Mouse (Mus musculus): ENCODE data around the gene Sqstm1.

Sqstm1 gene

DNA sequence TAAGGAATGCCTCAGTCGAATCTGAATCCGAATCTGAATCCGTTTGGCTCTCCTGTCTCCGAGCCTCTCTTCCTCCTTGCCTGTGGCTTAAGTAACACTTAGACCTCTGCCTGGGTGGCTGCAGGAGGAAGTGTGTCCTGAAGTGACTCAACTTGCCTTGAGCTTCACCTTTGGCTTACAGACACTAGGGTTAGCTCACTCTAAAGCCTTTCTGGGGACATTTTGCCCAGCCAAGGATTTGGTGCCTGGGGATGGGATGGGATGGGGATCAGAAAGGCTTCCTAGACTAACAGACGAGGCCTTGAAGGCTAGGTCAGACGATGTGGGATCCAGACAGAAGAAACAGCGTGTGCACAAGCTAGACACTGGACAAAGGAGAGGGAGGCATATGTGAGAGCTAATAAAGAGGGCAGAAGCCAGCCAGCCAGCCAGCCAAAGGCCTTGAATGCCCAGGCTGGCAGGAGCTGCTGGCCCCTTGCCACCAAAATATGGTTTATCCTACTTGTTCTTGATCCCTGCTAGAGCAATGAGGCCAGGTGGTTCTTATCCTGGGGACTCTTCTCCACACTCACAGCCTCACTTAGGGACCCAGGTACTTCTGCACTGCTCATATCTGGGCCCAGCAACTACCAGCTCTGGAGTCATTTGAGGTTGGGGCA is 18.8 kb upstream of the Sqstm1 start:
- peak; percentile 95 for DNase-seq

DNA sequence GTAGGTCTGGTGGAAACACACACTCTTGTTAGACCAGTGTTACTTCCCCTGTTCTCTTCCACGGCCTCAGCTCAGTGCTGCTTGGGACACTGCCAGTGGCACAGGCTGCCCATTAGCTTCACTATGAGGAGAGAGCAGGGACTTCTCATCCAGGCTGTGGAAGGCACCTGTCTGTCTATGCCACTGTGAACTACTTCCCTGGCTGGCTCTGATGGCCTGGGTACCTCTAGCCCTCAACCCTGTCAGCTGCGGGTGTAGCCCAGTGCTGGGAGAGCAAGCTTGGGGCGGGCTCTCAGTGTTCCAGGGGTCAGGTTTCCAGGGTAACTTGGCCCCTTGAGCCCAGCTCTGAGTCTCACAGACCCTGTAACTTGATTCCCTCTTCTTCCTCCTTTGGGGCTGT is 18.1 kb upstream of the Sqstm1 start:
- peak; percentile 80 for DNase-seq

GRCm38 (mm10) chr11:50227736-50228135 is 17.1 kb upstream of the Sqstm1 start:
- peak; percentile 88 for DNase-seq

GRCm38 (mm10) chr11:50227226-50227625 is 16.6 kb upstream of the Sqstm1 start:
- no peak for DNase-seq

DNA sequence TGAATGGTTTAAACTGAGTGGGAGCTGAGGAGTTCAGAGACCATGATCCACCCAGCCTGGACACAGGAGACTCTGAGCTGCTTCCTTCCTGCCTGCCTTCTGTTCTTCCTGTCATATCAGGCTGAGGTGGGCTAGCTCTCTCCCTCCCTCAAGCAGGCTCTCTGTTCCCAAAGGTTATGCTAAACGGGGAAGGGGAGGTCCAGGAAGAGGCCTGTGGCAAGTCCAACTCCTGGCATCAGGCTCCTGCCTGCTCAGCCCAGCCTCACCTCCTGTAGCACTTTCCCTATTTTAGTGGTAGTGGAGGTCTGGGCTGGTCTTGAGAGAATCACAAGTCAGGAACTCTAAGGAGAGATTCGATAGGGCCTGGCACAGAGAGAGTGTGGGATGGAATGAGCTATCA is 15.8 kb upstream of the Sqstm1 start:
- DNase-seq, result peak; percentile 47

- peak; percentile 79 for DNase-seq
Measured at GRCm38 (mm10) chr11:50225611-50226378, 15.2 kb upstream of the Sqstm1 start.

DNA sequence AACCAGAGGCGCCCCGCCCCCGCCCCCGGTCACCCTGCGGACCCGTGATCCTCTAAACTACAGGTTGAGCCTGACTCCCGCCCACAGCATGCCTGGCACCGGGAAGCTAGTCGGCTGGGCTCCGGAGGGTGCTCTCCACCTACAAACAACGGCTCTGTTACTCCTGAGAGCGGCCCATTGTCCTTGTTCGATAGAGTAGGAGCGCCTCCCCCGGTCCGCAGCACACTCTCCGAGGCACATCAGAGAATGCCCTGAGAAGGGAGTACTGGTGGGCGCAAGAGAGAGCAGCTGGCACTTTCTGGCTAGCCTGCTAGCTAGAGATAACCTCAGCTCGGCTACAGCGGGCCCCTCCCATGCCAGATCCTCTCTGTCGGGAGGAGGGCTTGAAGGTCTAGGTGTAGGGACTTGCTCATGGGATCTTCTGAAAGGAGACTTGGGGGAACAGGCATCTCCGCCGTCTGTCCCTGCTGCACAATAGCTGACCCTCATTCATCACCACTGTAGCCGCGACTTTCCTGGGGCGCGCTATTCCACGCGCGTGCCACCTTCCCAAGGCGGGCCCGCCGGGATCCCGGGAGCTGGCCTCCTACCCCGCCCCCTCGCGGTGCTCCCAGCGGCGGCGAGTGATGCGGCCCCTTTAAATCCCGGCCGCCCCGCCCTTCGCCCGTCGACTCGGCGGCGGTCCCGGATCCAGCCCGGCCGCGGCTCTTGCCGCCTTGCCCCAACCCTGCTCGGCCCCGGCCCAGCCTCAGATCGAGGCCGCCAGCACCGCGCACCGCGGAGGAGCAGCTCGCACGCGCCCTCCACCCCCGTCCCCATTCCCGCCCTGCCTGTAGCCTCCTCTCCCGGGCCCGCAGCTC is 14.3 kb upstream of the Sqstm1 start:
- peak; percentile 89 for DNase-seq

DNA sequence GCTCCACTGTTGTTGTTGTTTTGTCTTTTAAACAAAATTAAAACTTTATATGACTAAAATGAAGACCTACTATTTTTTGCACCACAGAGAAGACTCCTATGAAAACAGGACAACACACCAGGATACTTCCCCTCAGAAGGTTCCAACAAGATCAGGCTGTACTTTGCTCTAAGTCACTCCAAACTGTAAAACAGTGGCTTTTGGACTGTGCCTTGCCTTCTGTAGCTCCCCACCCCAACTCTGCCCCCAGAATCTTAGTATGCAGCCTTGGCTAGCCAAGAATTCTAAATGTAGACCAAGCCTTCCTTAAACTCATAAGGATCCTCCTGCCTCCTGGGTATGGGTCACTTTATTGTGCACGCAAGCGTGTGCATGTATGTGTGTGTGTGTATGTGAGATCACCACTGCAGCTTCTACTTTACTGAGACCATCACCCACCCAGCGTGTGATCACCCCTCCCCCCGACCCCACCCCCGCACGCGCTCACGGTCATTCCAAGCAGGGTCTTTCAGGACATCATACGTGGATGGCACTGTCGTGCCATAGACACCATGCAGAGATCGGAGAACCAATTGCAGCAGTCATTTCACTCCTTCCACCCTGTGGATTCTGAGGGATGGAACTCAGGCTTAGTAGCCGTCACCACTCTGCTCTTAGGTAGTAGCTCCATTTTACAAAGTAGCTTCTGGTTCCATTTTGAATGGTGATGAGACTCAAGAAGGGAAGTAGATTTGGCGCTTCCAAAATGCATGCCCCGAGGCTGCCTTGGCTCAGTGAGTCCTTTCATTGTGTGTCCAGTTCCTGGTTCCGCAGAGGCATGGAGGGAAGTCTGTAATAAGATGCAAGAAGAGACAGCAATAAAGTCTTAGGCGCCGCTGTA is 13.4 kb upstream of the Sqstm1 start:
- peak; percentile 24 for DNase-seq

DNA sequence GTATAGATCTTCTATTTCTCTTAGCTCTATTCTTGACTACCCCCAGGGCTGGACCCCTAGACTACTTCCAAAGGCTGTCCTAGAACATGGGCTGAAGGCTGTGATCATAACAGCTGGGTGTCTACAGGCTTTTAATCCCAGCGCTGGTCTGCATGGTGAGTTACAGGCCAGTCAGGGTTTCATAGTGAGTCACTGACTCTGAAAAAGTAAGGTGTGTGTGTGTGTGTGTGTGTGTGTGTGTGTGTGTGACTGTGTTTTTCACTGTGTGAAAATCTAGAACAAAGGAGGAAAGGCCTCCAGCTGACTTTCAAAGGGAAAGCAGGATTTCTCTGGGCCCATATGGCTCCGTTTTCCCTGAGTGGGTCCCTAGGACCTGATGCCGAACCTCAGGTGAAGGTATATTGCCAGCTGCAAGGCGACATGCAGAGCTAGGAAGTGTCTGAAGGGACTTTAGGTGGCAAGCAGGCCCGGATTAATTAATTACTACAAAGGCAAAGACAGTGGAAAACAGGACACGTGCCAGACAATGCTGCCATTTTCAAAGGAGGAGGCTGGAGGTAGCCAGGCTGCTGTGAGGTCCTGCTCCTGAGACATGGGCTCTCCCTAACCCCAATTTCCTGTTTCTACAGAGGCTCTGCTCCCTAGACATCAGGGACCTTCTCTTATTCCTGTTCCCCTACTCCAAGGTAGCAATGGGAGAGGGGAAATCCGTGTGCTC is 12.1 kb upstream of the Sqstm1 start:
- DNase-seq, result no peak

- no peak for DNase-seq
Measured at GRCm38 (mm10) chr11:50219833-50220232, 9.2 kb upstream of the Sqstm1 start.

DNA sequence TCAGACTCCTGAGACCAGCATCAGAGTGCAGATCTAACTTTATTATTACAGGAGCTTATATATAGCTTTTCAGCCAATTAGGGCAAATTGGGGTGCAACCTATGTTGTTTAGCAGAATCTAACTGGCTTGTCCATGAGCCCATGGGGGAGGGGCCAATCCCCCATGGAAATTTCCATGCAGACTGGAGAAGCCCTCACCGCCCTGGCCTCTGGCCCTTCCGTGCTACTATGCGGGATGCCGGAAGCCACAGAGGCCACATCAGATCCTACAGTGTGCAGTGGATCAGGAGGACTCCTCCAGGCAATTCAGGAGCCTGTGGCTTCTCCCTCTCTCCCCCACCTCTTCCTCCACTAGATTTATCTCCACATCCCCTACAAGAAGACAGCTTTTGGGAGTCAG is 7.2 kb upstream of the Sqstm1 start:
- DNase-seq, result no peak

- no peak for DNase-seq
Measured at GRCm38 (mm10) chr11:50216724-50217366, 6.2 kb upstream of the Sqstm1 start.

DNA sequence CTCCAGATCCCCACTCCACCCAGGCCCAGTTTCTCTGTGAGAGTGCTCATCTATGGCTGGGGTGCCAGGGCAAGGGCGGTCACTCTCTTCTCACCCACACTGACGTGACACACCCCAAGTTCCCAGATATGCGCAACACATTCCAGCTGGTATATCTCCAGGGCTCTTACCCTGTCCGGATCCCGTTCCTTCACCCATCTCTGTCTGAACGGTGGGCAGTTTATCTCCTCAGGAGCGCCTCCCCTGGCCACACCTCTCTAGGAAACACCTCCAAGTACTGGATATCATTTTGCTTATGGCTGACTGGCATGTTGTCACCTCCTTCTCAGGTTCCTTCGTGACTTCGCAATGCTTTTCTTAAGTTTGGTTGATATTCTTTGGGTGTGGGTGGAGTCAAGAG is 5.0 kb upstream of the Sqstm1 start:
- DNase-seq, result no peak

DNA sequence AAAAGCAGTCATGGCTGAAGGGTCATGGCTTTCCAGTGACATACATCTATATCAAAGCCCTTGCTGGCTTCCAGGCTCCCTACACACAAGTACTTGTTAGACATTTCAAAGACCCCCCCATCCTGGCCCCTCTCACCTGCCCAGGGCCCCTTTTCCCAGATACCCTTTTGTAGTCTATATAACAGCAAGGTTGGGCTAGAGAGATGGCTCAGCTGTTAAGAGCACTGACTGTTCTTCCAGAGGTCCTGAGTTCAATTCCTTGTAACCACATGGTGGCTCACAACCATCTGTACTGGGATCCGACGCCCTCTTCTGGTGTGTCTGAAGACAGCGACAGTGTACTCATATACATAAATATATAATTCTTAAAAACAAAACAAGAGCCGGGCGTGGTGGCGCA is 4.0 kb upstream of the Sqstm1 start:
- no peak for DNase-seq

- DNase-seq, result peak; percentile 78
Measured at GRCm38 (mm10) chr11:50212848-50213758, 2.5 kb upstream of the Sqstm1 start.

DNA sequence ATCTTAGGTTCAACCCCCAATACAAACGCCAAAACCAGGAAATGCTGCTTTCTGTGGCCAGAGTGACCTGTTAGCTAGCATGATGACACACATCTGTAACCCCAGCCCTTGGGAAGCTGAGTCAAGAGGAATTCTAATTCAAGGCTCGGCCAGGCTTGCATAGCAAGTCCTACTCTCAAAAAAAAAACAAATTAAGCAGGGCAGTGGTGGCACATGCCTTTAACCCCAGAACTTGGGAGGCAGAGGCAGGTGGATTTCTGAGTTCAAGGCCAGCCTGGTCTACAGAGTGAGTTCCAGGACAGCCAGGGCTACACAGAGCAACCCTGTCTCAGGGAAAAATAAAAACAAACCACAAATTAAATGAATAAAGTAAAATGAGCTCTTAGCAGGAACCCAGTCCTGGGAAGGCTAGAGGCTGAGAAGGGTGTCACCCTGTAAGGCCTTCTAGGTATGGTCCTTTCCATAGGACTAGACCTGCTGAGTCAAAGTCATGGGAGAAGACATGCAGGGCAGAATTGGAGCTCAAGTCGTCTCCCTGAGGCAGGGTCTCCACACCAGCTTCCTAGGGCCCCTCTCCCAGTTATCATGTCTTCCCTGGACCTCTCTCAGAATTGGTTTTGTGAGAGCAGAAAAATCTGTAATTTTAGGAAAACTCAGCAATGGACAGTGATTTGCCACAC is 1.6 kb upstream of the Sqstm1 start:
- DNase-seq, result peak; percentile 39

- DNase-seq, result peak; percentile 32
Measured at GRCm38 (mm10) chr11:50211322-50212059, 864 bp upstream of the Sqstm1 start.

- DNase-seq, result peak; percentile 96
Measured at GRCm38 (mm10) chr11:50210101-50210504, 524 bp downstream of the Sqstm1 start.

DNA sequence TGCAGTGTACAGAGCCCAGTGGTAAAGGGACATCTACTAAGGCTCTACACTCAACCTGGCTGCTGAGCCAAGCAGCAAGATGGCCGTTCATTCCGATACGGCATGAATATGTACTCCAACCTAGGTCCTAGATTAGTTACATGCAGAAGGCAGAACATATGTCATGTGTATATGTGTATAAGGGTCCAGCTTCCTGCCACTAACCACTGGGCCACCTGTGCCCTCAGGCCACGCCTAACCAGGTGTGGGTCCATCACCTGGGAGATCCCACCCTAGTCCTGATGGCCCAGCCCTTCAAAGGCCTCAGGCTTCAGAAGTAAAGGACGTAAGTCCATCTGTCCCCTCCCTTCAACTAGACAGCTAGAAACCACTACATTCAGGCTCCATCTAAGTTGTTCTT is 2.6 kb downstream of the Sqstm1 start:
- peak; percentile 28 for DNase-seq
